Mouse (Mus musculus) forebrain, embryonic 13.5 days (tissue): ENCODE data around the gene Btbd19. TPM values are rescaled to one million over a fixed set of nuclear protein-coding genes. Genes with fewer than 3 reads are reported as not detected.

ENCODE experiments used
- ATAC-seq: fragments of 200-750 bp; cut with Nextera tagmentation; 2 replicates; pipeline ENCODE4 v1.8.0; 2017
- H3K27ac ChIP-seq: fragments of 300-500 bp; sonication (generic); 2 replicates; pipeline ENCODE4 v1.5.1; 2015; ENCODE audit warnings: inconsistent platforms, mild to moderate bottlenecking, moderate library complexity
- H3K27me3 ChIP-seq: fragments of 300-500 bp; sonication (generic); 2 replicates; pipeline ENCODE4 v1.6.1; 2015; ENCODE audit warnings: mild to moderate bottlenecking, inconsistent platforms
- H3K36me3 ChIP-seq: fragments of 300-500 bp; sonication (generic); 2 replicates; pipeline ENCODE4 v1.6.1; 2015; ENCODE audit warnings: mild to moderate bottlenecking, inconsistent platforms; ENCODE audit not compliant: poor library complexity, severe bottlenecking
- H3K4me1 ChIP-seq: fragments of 300-500 bp; sonication (generic); 2 replicates; pipeline ENCODE4 v1.6.1; 2015; ENCODE audit warnings: inconsistent platforms
- H3K4me2 ChIP-seq: fragments of 300-500 bp; sonication (generic); 2 replicates; pipeline ENCODE4 v1.6.1; 2015; ENCODE audit warnings: inconsistent platforms, mild to moderate bottlenecking, moderate library complexity
- H3K4me3 ChIP-seq: fragments of 300-500 bp; sonication (generic); 2 replicates; pipeline ENCODE4 v1.5.1; 2015; ENCODE audit warnings: mild to moderate bottlenecking, inconsistent platforms
- H3K9ac ChIP-seq: fragments of 300-500 bp; sonication (generic); 2 replicates; pipeline ENCODE4 v1.6.1; 2015; ENCODE audit warnings: mild to moderate bottlenecking, inconsistent platforms
- H3K9me3 ChIP-seq: fragments of 300-500 bp; sonication (generic); replicated peaks from 2 replicates; pipeline ENCODE4 v1.6.1; 2016; ENCODE audit warnings: inconsistent platforms
- WGBS: fragments of 180-500 bp; shearing (Covaris S2); methylation state at CpG from one replicate; pipeline ENCODE4 v1.1.7; 2015; 5-methylcytosine and 5-hydroxymethylcytosine counted together
- microRNA-seq: library from miRNA; unstranded; fragments of <30 nt; microRNA quantifications from one replicate; pipeline ENCODE4, GENCODE M21; 2016
- polyA plus RNA-seq: library from polyadenylated mRNA; unstranded; fragments of >200 nt; fragmentation: Nextera tagmentation; extraction: Ambion mirVana; gene quantifications from 2 replicates; pipeline ENCODE4 v1.2.1, GENCODE M21; 2015

The Btbd19 gene
- polyA plus RNA-seq, 1 experiment from 2014 or later = 3.1 TPM

DNA sequence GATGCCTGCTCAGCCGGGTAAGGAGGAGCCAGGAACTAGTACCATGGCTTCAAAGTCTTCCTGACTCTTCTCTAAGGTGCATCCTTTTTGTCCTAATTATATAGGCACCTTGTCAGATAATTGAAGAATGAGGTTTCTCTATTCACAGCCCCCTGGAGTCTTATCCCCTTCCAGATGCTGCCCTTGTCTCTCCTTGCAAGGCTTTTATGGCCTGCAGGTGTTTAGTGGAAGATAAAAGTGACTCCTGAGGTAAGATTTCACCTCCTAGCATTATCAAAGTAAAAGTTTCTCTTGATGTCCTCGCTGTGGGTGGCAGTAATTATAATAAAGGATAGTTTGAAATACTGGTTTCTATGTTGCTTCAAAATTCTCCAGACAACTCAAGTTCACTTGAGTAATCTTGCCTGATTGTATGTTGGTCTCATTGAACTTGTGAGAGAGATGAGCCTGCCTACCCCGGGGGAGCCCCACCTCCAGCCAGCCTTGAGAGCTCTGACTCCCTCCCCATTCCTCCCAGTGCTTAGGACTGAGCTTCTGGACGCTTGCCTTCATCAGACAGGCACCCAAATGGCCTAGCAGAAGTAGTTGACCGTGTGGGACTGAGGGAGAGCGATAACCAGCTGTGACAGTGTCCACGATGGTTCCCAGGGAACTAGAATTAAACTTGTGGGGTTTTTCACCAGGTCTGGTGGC, 37.4 kb downstream of the Btbd19 start:
- no peaks in the 10 kb centered on the region for H3K4me1 ChIP-seq
- no peak overlapping the region for H3K4me2 ChIP-seq
- peaks cover 35% of the 10 kb centered on the region for H3K36me3 ChIP-seq
- no peak overlapping the region for H3K4me3 ChIP-seq
- H3K27ac ChIP-seq = no peak overlapping the region
- H3K9ac ChIP-seq = no peak overlapping the region
- no peaks in the 10 kb centered on the region for H3K27me3 ChIP-seq
- ATAC-seq = no peak
- 81% methylated on average over 7 of the region's 7 CpGs for WGBS
- H3K9me3 ChIP-seq = no peaks in the 10 kb centered on the region

DNA sequence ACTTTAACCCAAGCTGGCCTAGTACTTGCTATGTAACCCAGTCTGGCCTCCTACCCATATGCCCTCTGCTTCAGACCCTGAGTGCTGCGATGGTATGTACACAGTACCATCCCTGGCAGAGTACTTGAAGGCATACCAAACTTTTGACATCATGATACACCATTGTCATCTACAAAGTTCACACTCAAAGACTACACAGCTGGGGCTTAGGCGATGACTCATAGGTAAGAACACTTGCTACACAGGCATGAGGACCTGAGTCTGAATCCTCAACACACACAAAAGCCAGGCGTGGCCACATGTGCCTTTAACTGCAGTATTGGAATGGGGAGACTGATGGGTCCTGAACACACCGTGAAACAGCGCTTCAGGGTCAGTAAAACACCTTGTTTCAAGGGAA, 54.3 kb downstream of the Btbd19 start:
- Histone ChIP-seq H3K9me3 (no peaks in the 10 kb centered on the region), H3K36me3 (peaks cover 67% of the 10 kb centered on the region), H3K4me2 (no peak overlapping the region), H3K9ac (no peak overlapping the region), H3K4me1 (no peaks in the 10 kb centered on the region), H3K4me3 (no peak overlapping the region), H3K27me3 (no peaks in the 10 kb centered on the region), H3K27ac (no peak overlapping the region)
- WGBS = 98% methylated on average over 5 of the region's 5 CpGs
- ATAC-seq = no peak

DNA sequence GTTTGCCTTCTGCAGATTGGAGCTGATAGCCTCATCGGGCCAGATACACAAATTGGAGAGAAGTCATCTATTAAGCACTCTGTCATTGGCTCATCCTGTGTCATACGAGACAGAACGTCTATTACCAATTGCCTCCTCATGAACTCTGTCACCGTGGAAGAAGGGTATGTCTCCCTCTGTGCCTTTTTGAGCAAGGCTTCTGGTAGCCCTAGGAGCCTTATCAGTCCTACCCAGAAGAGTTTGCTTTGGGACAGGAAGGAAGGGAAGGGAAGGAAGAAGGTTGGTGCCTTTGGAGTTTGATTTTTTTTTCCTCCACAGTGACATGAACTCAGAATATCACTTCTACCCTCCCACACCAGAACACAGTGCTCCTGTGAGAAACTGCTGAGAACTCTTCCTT, 54.9 kb downstream of the Btbd19 start:
- 95% methylated on average over 4 of the region's 4 CpGs for whole genome bisulfite sequencing

DNA sequence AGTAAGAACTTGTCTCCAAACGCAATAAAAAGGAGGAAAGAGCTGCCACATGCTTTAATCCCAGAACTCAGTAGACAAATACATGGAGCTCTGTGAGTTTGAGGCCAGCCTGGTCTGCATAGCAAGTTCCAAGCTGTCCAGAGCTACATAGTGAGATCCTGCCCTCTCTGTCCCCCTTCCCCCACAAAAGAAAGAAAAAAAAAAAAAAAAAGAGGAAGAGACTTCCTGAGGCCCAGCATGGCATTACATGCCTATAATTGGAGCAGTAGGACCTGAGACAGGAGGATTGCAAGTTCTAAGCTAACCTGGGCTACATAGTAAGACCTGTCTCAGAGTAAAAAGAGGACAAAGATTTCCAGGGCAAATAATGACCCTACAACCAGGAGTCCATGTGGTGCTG, 55.9 kb downstream of the Btbd19 start:
- no peak overlapping the region for H3K4me2 ChIP-seq
- no peak overlapping the region for H3K27ac ChIP-seq
- no peaks in the 10 kb centered on the region for H3K4me1 ChIP-seq
- H3K36me3 ChIP-seq = peaks cover 71% of the 10 kb centered on the region
- no peaks in the 10 kb centered on the region for H3K9me3 ChIP-seq
- 90% methylated on average over 1 of the region's 1 CpGs for whole genome bisulfite sequencing
- no peak for ATAC-seq
- no peak overlapping the region for H3K9ac ChIP-seq
- H3K27me3 ChIP-seq = no peaks in the 10 kb centered on the region
- no peak overlapping the region for H3K4me3 ChIP-seq

More for the DNA sequence above, 54.9 kb downstream of the Btbd19 start:
- H3K9ac ChIP-seq = no peak overlapping the region
- ATAC-seq = no peak
- H3K4me2 ChIP-seq = no peak overlapping the region
- H3K27ac ChIP-seq = no peak overlapping the region
- H3K9me3 ChIP-seq = no peaks in the 10 kb centered on the region
- no peaks in the 10 kb centered on the region for H3K27me3 ChIP-seq
- no peak overlapping the region for H3K4me3 ChIP-seq
- peaks cover 71% of the 10 kb centered on the region for H3K36me3 ChIP-seq
- no peaks in the 10 kb centered on the region for H3K4me1 ChIP-seq

Small RNAs within 50 kb of the gene (microRNA-seq; reads per million reads assigned to microRNA genes)
- gene Gm22398 = not detected

Other genes starting within 250 kb of the Btbd19 start
- 12.8 TPM in 2 replicates for gene Zswim5, start 248.3 kb downstream of the Btbd19 start, polyA plus RNA-seq
- 81.6 and 88.2 TPM in 2 replicates for gene Urod, start 131.3 kb downstream of the Btbd19 start, polyA plus RNA-seq
- gene Hectd3, start 130.4 kb downstream of the Btbd19 start, polyA plus RNA-seq = 17.4 and 17.9 TPM in 2 replicates
- 42.5 and 45.7 TPM in 2 replicates for gene Eif2b3, start 106.3 kb downstream of the Btbd19 start, polyA plus RNA-seq
- gene Ptch2, start 29.6 kb downstream of the Btbd19 start, polyA plus RNA-seq = 4.0 and 5.8 TPM in 2 replicates
- 0.40 TPM in 1 of 2 replicates, not detected in the other for gene Tctex1d4, start 1.1 kb upstream of the Btbd19 start, polyA plus RNA-seq
- gene Plk3, start 8.2 kb upstream of the Btbd19 start, polyA plus RNA-seq = 11.4 and 12.0 TPM in 2 replicates
- gene Rps8, start 30.5 kb upstream of the Btbd19 start, polyA plus RNA-seq = 667 and 710 TPM in 2 replicates
- gene Kif2c, start 56.9 kb upstream of the Btbd19 start, polyA plus RNA-seq = 68.4 and 74.1 TPM in 2 replicates
- gene Tmem53, start 126.2 kb upstream of the Btbd19 start, polyA plus RNA-seq = 6.7 and 6.9 TPM in 2 replicates
- gene Armh1, start 126.4 kb upstream of the Btbd19 start, polyA plus RNA-seq = 0.38 and 0.65 TPM in 2 replicates